Mouse (Mus musculus): ENCODE data around the gene Hsd17b2. TPM values are rescaled to one million over a fixed set of nuclear protein-coding genes. Genes with fewer than 3 reads are reported as not detected.

The Hsd17b2 gene
- polyA plus RNA-seq, 1 experiment from 2014 or later = not detected

DNA sequence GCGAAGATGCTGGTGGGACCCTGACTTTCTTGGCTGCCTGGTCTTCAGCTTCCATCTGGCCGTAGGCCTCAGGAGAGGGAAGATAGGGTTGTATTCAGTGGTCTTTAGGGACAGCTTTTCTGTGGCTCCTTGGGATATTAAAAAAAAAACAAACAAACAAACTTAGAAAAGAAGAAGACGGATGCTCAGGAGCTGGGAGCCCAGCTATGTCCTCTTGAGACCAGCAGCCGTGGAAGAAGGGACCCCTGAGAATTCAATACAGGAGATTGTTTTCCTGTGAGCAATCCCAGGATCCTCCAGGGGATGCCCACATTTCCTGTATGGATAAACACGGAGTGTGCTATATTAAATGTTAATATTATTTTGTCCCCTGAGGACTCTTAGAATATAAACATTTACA lies 26.5 kb upstream of the Hsd17b2 start:
- Histone ChIP-seq H3K4me3 (ENCODE audit: low read depth, low read length) (no peak overlapping the region), H3K9ac (ENCODE audit: low read depth, low read length) (no peak overlapping the region), H3K4me2 (replicated peaks; ENCODE audit: low read depth, low read length) (no peak overlapping the region), H3K9me3 (ENCODE audit: control insufficient read depth, low read length) (no peaks in the 10 kb centered on the region), H3K27ac (ENCODE audit: low read depth, low read length) (no peak overlapping the region), H3K4me1 (replicated peaks; ENCODE audit: control insufficient read depth, insufficient read depth, low read length) (no peaks in the 10 kb centered on the region), H3K36me3 (ENCODE audit: control insufficient read depth, insufficient read depth, low read length) (no peaks in the 10 kb centered on the region), H3K27me3 (ENCODE audit: control insufficient read depth, insufficient read depth, low read length) (no peaks in the 10 kb centered on the region)
- DNase-seq (ENCODE audit: low spot score) (no peak), ATAC-seq (ENCODE audit: low FRiP score) (no peak)
- 80% methylated on average over 5 of the region's 5 CpGs for WGBS

DNA sequence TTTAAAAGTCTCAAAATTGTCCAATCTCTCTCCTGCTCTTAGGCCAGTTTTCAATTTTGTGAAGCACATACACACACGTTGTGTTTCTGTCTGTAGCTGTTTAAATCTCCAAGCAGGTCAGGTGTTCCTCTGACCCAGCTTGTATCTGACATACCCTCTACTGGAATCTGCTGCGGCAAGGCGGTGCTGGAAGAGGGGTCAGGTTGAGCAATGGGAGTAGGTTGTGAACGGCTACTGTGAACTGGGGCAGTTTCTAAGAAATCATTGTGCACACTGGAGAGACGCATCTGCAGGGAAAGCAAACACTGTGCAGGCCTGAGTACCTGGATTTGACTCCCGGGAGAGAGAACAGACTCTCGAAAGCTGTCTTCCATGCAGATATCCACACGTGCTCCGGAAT lies 25.2 kb upstream of the Hsd17b2 start:
- H3K4me1 ChIP-seq (replicated peaks; ENCODE audit: control insufficient read depth, insufficient read depth, low read length) = no peaks in the 10 kb centered on the region
- H3K27ac ChIP-seq (ENCODE audit: low read depth, low read length) = no peak overlapping the region
- ATAC-seq (ENCODE audit: low FRiP score) = no peak
- no peaks in the 10 kb centered on the region for H3K9me3 ChIP-seq (ENCODE audit: control insufficient read depth, low read length)
- no peaks in the 10 kb centered on the region for H3K27me3 ChIP-seq (ENCODE audit: control insufficient read depth, insufficient read depth, low read length)
- no peak overlapping the region for H3K4me2 ChIP-seq (replicated peaks; ENCODE audit: low read depth, low read length)
- DNase-seq (ENCODE audit: low spot score) = no peak
- H3K4me3 ChIP-seq (ENCODE audit: low read depth, low read length) = no peak overlapping the region
- H3K9ac ChIP-seq (ENCODE audit: low read depth, low read length) = no peak overlapping the region
- H3K36me3 ChIP-seq (ENCODE audit: control insufficient read depth, insufficient read depth, low read length) = no peaks in the 10 kb centered on the region
- 86% methylated on average over 9 of the region's 9 CpGs for WGBS

DNA sequence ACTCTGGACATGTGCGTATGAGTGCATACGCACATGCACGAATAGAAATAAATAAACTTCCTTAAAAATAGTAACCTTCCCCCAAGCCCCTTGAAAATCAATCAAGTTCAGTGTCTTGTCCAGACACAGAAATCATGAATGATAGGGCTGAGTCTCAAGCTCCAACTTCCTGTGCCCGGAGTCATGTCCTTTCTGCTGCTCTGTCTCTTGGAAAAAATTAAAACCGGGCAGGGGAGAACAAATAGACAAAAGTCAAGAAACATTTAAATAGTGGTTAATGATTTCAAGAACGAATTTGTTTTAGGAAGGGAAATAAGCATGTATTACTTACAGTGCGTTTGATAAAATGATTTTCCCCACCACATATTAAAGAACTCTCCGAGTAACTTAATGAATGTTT lies 24.7 kb upstream of the Hsd17b2 start:
- Histone ChIP-seq H3K9me3 (ENCODE audit: control insufficient read depth, low read length) (no peaks in the 10 kb centered on the region), H3K4me2 (replicated peaks; ENCODE audit: low read depth, low read length) (no peak overlapping the region), H3K4me3 (ENCODE audit: low read depth, low read length) (no peak overlapping the region), H3K9ac (ENCODE audit: low read depth, low read length) (no peak overlapping the region), H3K27me3 (ENCODE audit: control insufficient read depth, insufficient read depth, low read length) (no peaks in the 10 kb centered on the region), H3K4me1 (replicated peaks; ENCODE audit: control insufficient read depth, insufficient read depth, low read length) (no peaks in the 10 kb centered on the region), H3K27ac (ENCODE audit: low read depth, low read length) (no peak overlapping the region), H3K36me3 (ENCODE audit: control insufficient read depth, insufficient read depth, low read length) (no peaks in the 10 kb centered on the region)
- DNase-seq (ENCODE audit: low spot score) = no peak
- ATAC-seq (ENCODE audit: low FRiP score) = no peak
- 90% methylated on average over 8 of the region's 8 CpGs for WGBS

DNA sequence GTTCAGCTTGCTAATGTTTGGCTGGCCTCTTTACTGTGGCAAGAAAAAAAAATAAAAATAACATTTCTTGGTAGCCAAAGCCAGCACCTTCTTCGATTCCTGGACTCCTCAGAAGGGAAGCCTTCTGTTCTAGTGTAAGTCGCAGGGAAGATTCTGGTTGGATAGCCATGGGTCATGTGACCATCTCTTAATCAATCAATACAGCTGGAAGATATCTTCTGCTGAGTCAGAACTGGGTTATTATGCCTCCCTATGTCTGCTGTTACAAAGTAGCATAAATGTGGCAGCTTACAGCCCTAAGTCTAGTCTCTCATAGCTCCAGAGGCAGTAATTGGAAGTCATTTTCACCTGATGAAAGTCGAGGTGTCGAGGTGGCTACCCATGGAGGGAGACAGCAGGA lies 23.1 kb upstream of the Hsd17b2 start:
- 86% methylated on average over 4 of the region's 4 CpGs for WGBS
- no peak for ATAC-seq (ENCODE audit: low FRiP score)
- Histone ChIP-seq H3K36me3 (ENCODE audit: control insufficient read depth, insufficient read depth, low read length) (no peaks in the 10 kb centered on the region), H3K27me3 (ENCODE audit: control insufficient read depth, insufficient read depth, low read length) (no peaks in the 10 kb centered on the region), H3K4me2 (replicated peaks; ENCODE audit: low read depth, low read length) (no peak overlapping the region), H3K4me1 (replicated peaks; ENCODE audit: control insufficient read depth, insufficient read depth, low read length) (no peaks in the 10 kb centered on the region), H3K27ac (ENCODE audit: low read depth, low read length) (no peak overlapping the region), H3K9ac (ENCODE audit: low read depth, low read length) (no peak overlapping the region), H3K4me3 (ENCODE audit: low read depth, low read length) (no peak overlapping the region), H3K9me3 (ENCODE audit: control insufficient read depth, low read length) (no peaks in the 10 kb centered on the region)
- no peak for DNase-seq (ENCODE audit: low spot score)

DNA sequence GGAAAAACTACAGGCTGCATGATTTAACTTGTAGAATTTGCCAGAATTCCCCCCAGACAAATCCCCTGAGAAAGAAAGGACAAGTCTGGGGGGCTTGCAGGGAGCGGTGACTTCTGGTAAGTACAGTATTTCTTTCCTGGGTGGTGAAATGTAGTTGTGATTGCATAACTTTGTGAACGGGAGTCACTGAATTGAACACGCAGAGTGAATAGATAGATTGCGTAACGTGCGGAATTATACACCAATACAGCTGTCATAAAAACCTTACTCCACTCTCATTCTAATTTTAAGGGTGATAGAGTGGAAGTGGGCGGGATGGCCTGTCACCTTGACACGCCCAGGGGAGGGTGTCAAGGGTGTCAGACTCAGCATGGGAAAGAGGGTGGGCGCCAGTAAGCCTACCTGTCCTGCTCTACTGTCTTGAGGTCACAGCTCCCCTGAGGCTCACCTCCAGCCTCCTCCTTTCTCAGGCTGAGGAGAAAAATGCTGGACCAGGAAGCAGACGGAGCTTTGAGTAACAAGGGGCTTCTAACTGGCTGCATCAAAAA lies 17.7 kb upstream of the Hsd17b2 start:
- Histone ChIP-seq H3K4me2 (replicated peaks; ENCODE audit: low read depth, low read length) (no peak overlapping the region), H3K4me3 (ENCODE audit: low read depth, low read length) (no peak overlapping the region), H3K36me3 (ENCODE audit: control insufficient read depth, insufficient read depth, low read length) (no peaks in the 10 kb centered on the region), H3K27me3 (ENCODE audit: control insufficient read depth, insufficient read depth, low read length) (no peaks in the 10 kb centered on the region), H3K4me1 (replicated peaks; ENCODE audit: control insufficient read depth, insufficient read depth, low read length) (no peaks in the 10 kb centered on the region), H3K9ac (ENCODE audit: low read depth, low read length) (no peak overlapping the region), H3K27ac (ENCODE audit: low read depth, low read length) (no peak overlapping the region), H3K9me3 (ENCODE audit: control insufficient read depth, low read length) (no peaks in the 10 kb centered on the region)
- no peak for DNase-seq (ENCODE audit: low spot score)
- ATAC-seq (ENCODE audit: low FRiP score) = no peak
- 91% methylated on average over 10 of the region's 10 CpGs for WGBS

DNA sequence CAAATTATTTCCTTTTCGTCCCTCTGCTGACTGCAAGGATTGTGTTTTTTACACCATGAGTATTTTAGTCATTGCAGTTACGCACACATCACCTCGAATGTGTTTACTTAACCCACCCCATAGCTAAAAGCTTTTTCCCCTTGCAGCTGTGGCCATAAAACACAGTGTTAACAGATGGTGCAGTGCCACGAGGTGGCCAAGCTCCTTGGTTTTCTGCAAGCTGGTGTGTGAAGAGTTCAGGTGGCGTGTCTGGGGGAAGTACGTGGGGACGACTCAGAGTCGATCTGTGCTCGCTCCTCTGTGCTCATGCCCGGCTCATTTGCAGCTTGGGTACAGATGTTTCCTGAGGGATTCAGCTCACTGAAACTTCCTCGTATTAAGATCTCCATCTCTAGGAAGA lies 17.2 kb upstream of the Hsd17b2 start:
- H3K9me3 ChIP-seq (ENCODE audit: control insufficient read depth, low read length) = no peaks in the 10 kb centered on the region
- no peak overlapping the region for H3K9ac ChIP-seq (ENCODE audit: low read depth, low read length)
- H3K4me3 ChIP-seq (ENCODE audit: low read depth, low read length) = no peak overlapping the region
- H3K4me2 ChIP-seq (replicated peaks; ENCODE audit: low read depth, low read length) = no peak overlapping the region
- no peaks in the 10 kb centered on the region for H3K27me3 ChIP-seq (ENCODE audit: control insufficient read depth, insufficient read depth, low read length)
- WGBS = 70% methylated on average over 11 of the region's 11 CpGs
- H3K27ac ChIP-seq (ENCODE audit: low read depth, low read length) = no peak overlapping the region
- no peaks in the 10 kb centered on the region for H3K4me1 ChIP-seq (replicated peaks; ENCODE audit: control insufficient read depth, insufficient read depth, low read length)
- ATAC-seq (ENCODE audit: low FRiP score) (no peak), DNase-seq (ENCODE audit: low spot score) (no peak)
- no peaks in the 10 kb centered on the region for H3K36me3 ChIP-seq (ENCODE audit: control insufficient read depth, insufficient read depth, low read length)

DNA sequence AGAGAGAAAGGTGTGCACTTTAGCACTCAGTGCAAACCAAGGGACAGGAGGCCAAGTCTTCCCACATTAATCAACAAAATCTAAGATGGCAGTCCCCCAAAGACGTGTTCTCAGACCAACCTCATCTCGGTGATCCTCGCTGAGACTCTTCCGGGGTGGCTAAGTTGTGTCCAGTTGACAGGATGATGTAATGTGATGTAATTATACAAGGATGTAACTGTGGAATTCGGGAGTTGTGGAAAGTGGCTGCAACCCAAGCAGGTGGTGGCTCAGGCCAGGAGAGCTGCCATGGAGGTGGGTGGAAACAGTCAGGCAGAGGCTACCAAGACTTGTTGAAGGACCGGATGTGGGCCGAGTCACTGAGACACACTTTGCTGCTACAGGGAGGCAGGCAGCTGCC lies 13.8 kb upstream of the Hsd17b2 start:
- no peak overlapping the region for H3K4me3 ChIP-seq (ENCODE audit: low read depth, low read length)
- WGBS = 93% methylated on average over 7 of the region's 7 CpGs
- DNase-seq (ENCODE audit: low spot score) = no peak
- H3K9me3 ChIP-seq (ENCODE audit: control insufficient read depth, low read length) = no peaks in the 10 kb centered on the region
- no peak overlapping the region for H3K27ac ChIP-seq (ENCODE audit: low read depth, low read length)
- H3K9ac ChIP-seq (ENCODE audit: low read depth, low read length) = no peak overlapping the region
- no peak for ATAC-seq (ENCODE audit: low FRiP score)
- H3K4me2 ChIP-seq (replicated peaks; ENCODE audit: low read depth, low read length) = no peak overlapping the region
- no peaks in the 10 kb centered on the region for H3K4me1 ChIP-seq (replicated peaks; ENCODE audit: control insufficient read depth, insufficient read depth, low read length)
- H3K36me3 ChIP-seq (ENCODE audit: control insufficient read depth, insufficient read depth, low read length) = no peaks in the 10 kb centered on the region
- no peaks in the 10 kb centered on the region for H3K27me3 ChIP-seq (ENCODE audit: control insufficient read depth, insufficient read depth, low read length)

DNA sequence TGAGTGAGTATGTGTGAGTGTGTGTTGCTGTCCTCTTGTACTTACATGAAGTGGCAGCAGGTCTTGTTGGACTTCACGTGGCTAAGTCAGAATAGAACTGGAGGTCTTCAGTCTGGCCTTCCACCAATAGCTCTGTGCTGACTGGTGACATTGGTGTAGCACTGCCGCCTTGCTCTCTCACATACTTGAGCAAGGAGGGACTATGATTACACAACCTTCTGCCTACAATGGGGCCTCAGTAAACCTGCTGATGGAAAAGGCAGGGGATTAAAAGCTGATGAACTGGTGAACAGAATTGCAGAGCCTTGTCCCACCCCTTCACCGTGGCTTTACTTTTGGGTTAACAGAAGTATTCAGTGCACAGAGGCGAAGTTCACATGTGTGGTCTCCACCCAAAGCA lies 9.6 kb upstream of the Hsd17b2 start:
- Histone ChIP-seq H3K27me3 (ENCODE audit: control insufficient read depth, insufficient read depth, low read length) (no peaks in the 10 kb centered on the region), H3K27ac (ENCODE audit: low read depth, low read length) (no peak overlapping the region), H3K9me3 (ENCODE audit: control insufficient read depth, low read length) (no peaks in the 10 kb centered on the region), H3K36me3 (ENCODE audit: control insufficient read depth, insufficient read depth, low read length) (no peaks in the 10 kb centered on the region), H3K9ac (ENCODE audit: low read depth, low read length) (no peak overlapping the region), H3K4me2 (replicated peaks; ENCODE audit: low read depth, low read length) (no peak overlapping the region), H3K4me3 (ENCODE audit: low read depth, low read length) (no peak overlapping the region), H3K4me1 (replicated peaks; ENCODE audit: control insufficient read depth, insufficient read depth, low read length) (no peaks in the 10 kb centered on the region)
- WGBS = 87% methylated on average over 4 of the region's 4 CpGs
- ATAC-seq (ENCODE audit: low FRiP score) = no peak
- DNase-seq (ENCODE audit: low spot score) = no peak

DNA sequence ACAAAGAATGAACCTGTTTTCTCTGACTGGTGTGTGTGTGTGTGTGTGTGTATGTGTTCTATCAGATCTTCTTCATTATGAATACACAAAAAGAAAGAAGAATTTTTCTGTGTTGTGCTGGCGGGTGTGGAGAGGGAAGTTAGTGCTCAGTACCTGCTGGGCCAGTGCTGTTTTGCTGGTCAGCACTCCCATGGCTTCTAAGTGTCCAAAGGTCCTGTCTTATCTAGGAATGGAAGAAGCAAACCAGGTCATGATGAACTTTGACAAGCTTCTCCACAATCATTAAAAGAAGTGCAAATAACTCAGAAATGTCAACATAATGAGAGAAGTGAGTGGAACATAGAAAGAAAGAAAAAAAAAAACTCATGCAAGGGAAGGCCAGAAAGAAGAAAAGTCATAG lies 6.1 kb upstream of the Hsd17b2 start:
- whole genome bisulfite sequencing = 96% methylated on average over 1 of the region's 1 CpGs
- Histone ChIP-seq H3K27me3 (ENCODE audit: control insufficient read depth, insufficient read depth, low read length) (no peaks in the 10 kb centered on the region), H3K4me1 (replicated peaks; ENCODE audit: control insufficient read depth, insufficient read depth, low read length) (no peaks in the 10 kb centered on the region), H3K4me2 (replicated peaks; ENCODE audit: low read depth, low read length) (no peak overlapping the region), H3K9me3 (ENCODE audit: control insufficient read depth, low read length) (no peaks in the 10 kb centered on the region), H3K9ac (ENCODE audit: low read depth, low read length) (no peak overlapping the region), H3K4me3 (ENCODE audit: low read depth, low read length) (no peak overlapping the region), H3K36me3 (ENCODE audit: control insufficient read depth, insufficient read depth, low read length) (no peaks in the 10 kb centered on the region), H3K27ac (ENCODE audit: low read depth, low read length) (no peak overlapping the region)
- DNase-seq (ENCODE audit: low spot score) (no peak), ATAC-seq (ENCODE audit: low FRiP score) (no peak)

Measured in hindbrain, embryonic 11.5 days (tissue).